Mouse (Mus musculus) bone marrow macrophage, adult 2 months (primary cell): ENCODE data around the gene Tbc1d7. TPM values are rescaled to one million over a fixed set of nuclear protein-coding genes. Genes with fewer than 3 reads are reported as not detected.

Experiments used
- H3K27ac ChIP-seq: 2 replicates; pipeline ENCODE4 v1.5.1; 2012; ENCODE audit warnings: low read depth, low read length; ENCODE audit not compliant: insufficient read depth
- H3K4me1 ChIP-seq: 2 replicates; pipeline ENCODE4 v1.6.1; 2012; ENCODE audit warnings: low read length; ENCODE audit not compliant: control insufficient read depth, insufficient read depth
- H3K4me3 ChIP-seq: 2 replicates; pipeline ENCODE4 v1.5.1; 2012; ENCODE audit warnings: mild to moderate bottlenecking, low read length, moderate library complexity; ENCODE audit not compliant: insufficient read depth
- CTCF ChIP-seq: IDR thresholded peaks from 2 replicates; pipeline ENCODE4 v1.5.1; 2012; ENCODE audit warnings: low read depth, mild to moderate bottlenecking, low read length, moderate library complexity
- POLR2A ChIP-seq: IDR thresholded peaks from 2 replicates; pipeline ENCODE4 v1.6.1; 2012; ENCODE audit warnings: mild to moderate bottlenecking, low read depth, low read length, borderline replicate concordance
- polyA plus RNA-seq: library from polyadenylated mRNA; stranded (reverse); fragments of >200 nt; gene quantifications from 2 replicates; pipeline ENCODE4 v1.2.4, GENCODE M21; 2012; ENCODE audit not compliant: missing spikeins, insufficient read depth, insufficient read length

The Tbc1d7 gene
- polyA plus RNA-seq, 1 experiment = 17.8 TPM

GRCm38 (mm10) chr13:43148692-43149091, 22.6 kb downstream of the Tbc1d7 start:
- Histone ChIP-seq H3K27ac (no peak overlapping the region), H3K4me1 (peaks cover 7% of the 10 kb centered on the region), H3K4me3 (no peak overlapping the region)
- TF ChIP-seq POLR2A (no peak), CTCF (no peak)

- H3K27ac ChIP-seq = no peak overlapping the region
- TF ChIP-seq POLR2A (no peak), CTCF (no peak)
- peaks cover 7% of the 10 kb centered on the region for H3K4me1 ChIP-seq
- H3K4me3 ChIP-seq = no peak overlapping the region
Measured at GRCm38 (mm10) chr13:43146515-43147258, 24.6 kb downstream of the Tbc1d7 start.

GRCm38 (mm10) chr13:43144720-43145418, 26.4 kb downstream of the Tbc1d7 start:
- Histone ChIP-seq H3K27ac (no peak overlapping the region), H3K4me3 (no peak overlapping the region), H3K4me1 (peaks cover 7% of the 10 kb centered on the region)
- no peak for TF ChIP-seq CTCF

GRCm38 (mm10) chr13:43134468-43134867, 36.8 kb downstream of the Tbc1d7 start:
- TF ChIP-seq CTCF (no peak), POLR2A (no peak)
- no peak overlapping the region for H3K4me3 ChIP-seq
- no peaks in the 10 kb centered on the region for H3K4me1 ChIP-seq
- H3K27ac ChIP-seq = no peak overlapping the region

GRCm38 (mm10) chr13:43133400-43133799, 37.9 kb downstream of the Tbc1d7 start:
- H3K4me1 ChIP-seq = no peaks in the 10 kb centered on the region
- no peak overlapping the region for H3K4me3 ChIP-seq
- no peak overlapping the region for H3K27ac ChIP-seq
- TF ChIP-seq CTCF = no peak
- no peak for TF ChIP-seq POLR2A

- H3K4me3 ChIP-seq = no peak overlapping the region
- H3K27ac ChIP-seq = no peak overlapping the region
- no peaks in the 10 kb centered on the region for H3K4me1 ChIP-seq
- TF ChIP-seq POLR2A = no peak
- TF ChIP-seq CTCF = no peak
Measured at GRCm38 (mm10) chr13:43132859-43133258, 38.4 kb downstream of the Tbc1d7 start.

- no peak overlapping the region for H3K27ac ChIP-seq
- no peak for TF ChIP-seq POLR2A
- no peak for TF ChIP-seq CTCF
- no peaks in the 10 kb centered on the region for H3K4me1 ChIP-seq
- H3K4me3 ChIP-seq = no peak overlapping the region
Measured at GRCm38 (mm10) chr13:43131741-43132191, 39.5 kb downstream of the Tbc1d7 start.

- Histone ChIP-seq H3K4me1 (no peaks in the 10 kb centered on the region), H3K4me3 (no peak overlapping the region), H3K27ac (no peak overlapping the region)
- no peak for TF ChIP-seq CTCF
- no peak for TF ChIP-seq POLR2A
Measured at GRCm38 (mm10) chr13:43130161-43130560, 41.1 kb downstream of the Tbc1d7 start.

- Histone ChIP-seq H3K4me1 (no peaks in the 10 kb centered on the region), H3K27ac (no peak overlapping the region), H3K4me3 (no peak overlapping the region)
- TF ChIP-seq POLR2A = no peak
- TF ChIP-seq CTCF = no peak
Measured at GRCm38 (mm10) chr13:43124683-43125074, 46.6 kb downstream of the Tbc1d7 start.

GRCm38 (mm10) chr13:43123895-43124682, 47.2 kb downstream of the Tbc1d7 start:
- H3K4me1 ChIP-seq = no peaks in the 10 kb centered on the region
- H3K4me3 ChIP-seq = no peak overlapping the region
- TF ChIP-seq CTCF (no peak), POLR2A (no peak)
- no peak overlapping the region for H3K27ac ChIP-seq
